Comparison of ENCODE assay signal across 24 mouse cellular contexts in the genomic region with DNA sequence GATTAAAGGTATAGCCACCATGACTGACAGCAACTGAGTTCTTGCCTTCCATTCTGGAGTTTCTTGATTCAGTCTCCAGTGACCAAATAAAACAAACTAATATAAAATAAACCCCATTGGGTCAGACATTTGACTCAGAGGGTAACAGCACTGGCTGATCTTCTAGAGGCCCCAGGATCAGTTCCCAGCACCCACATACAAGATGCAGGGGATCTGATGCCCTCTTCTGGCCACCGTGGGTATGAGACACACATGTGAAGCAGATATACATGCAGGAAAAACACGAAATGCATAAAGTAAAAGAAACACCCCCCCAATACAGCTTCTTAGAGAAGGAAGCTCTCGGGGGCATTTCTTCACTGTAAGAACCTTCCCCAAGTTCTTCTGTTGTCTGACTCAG. TPM values are rescaled to one million over a fixed set of nuclear protein-coding genes. Genes with fewer than 3 reads are reported as not detected.
DNase-seq lines count a peak whose midpoint lies in the region; ATAC-seq and TF ChIP-seq lines count a peak whose summit lies in the region.
"Had no signal": no experiment of that assay in that cellular context is flagged by ENCODE, and none has a peak within 500 bp of the region (broad histone marks: within the 10 kb centered on the region; RNA-seq: fewer than 3 reads in every experiment).

No protein-coding gene starts in this region.

- no peak for TF ChIP-seq EP300 in stomach, postnatal 0 days (optimal IDR thresholded peaks at IDR 0.05)

- peak; percentile 35 for TF ChIP-seq CTCF in layer of hippocampus, adult 2 months (conservative IDR thresholded peaks at IDR 0.05)
- peak; percentile 29; the same call in 1 of the 2 replicates for TF ChIP-seq CTCF in stomach, postnatal 0 days (IDR thresholded peaks at IDR 0.05; ENCODE audit: low read depth)

- DNase-seq in layer of hippocampus, adult 2 months (ENCODE audit: low spot score in 2 of 2): no peak
- DNase-seq in layer of hippocampus, postnatal 25 days (ENCODE audit: extremely low spot score in 1 of 2, low spot score in 1 of 2): no peak
- peak; percentile 58 for DNase-seq in R1 (ENCODE audit: low read depth, low spot score)
- DNase-seq in stomach, postnatal 0 days (ENCODE audit: low spot score): no peak
- no peak for DNase-seq in embryo, embryonic 10 days (ENCODE audit: low spot score)
- DNase-seq in gastrocnemius, postnatal 14 days: no peak
- DNase-seq: adrenal gland, postnatal 36 days; B cell, adult 2 months; cerebellum, adult 9-10 months; forebrain, postnatal 0 days; gastrocnemius, postnatal 36 days; heart, postnatal 4 days; kidney, postnatal 4 days; layer of hippocampus, adult 9-11 months; left cerebral cortex, postnatal 4 days; lung, postnatal 10 days had no signal

- H3K36me3 ChIP-seq in liver, embryonic 12.5 days: peaks cover 95% of the 10 kb centered on the region
- H3K36me3 ChIP-seq in stomach, postnatal 0 days (ENCODE audit: control insufficient read depth, insufficient read depth, low read length): peaks cover 54% of the 10 kb centered on the region

- H3K9ac ChIP-seq in liver, embryonic 12.5 days: no peak overlapping the region
- H3K9ac ChIP-seq in stomach, postnatal 0 days (ENCODE audit: low read length): no peak overlapping the region
- H3K9ac ChIP-seq: forebrain, postnatal 0 days; heart, embryonic 15.5 days; hindbrain, embryonic 14.5 days; intestine, embryonic 15.5 days; kidney, embryonic 15.5 days; limb, embryonic 15.5 days; midbrain, embryonic 13.5 days had no signal

- H3K27ac ChIP-seq in layer of hippocampus, adult 2 months: no peak overlapping the region
- peak overlapping the region; percentile 95 for H3K27ac ChIP-seq in liver, embryonic 12.5 days
- H3K27ac ChIP-seq in stomach, postnatal 0 days (replicated peaks): no peak overlapping the region
- H3K27ac ChIP-seq: heart, embryonic 15.5 days; hindbrain, embryonic 14.5 days; intestine, embryonic 15.5 days; kidney, embryonic 15.5 days; left cerebral cortex, adult 2 months; limb, embryonic 15.5 days had no signal

- no peak overlapping the region for H3K4me3 ChIP-seq in layer of hippocampus, adult 2 months
- no peak overlapping the region for H3K4me3 ChIP-seq in liver, embryonic 12.5 days
- no peak overlapping the region for H3K4me3 ChIP-seq in stomach, postnatal 0 days (ENCODE audit: low read depth, low read length)
- H3K4me3 ChIP-seq: heart, embryonic 15.5 days; intestine, embryonic 15.5 days; kidney, embryonic 15.5 days; left cerebral cortex, adult 2 months; limb, embryonic 15.5 days; midbrain, embryonic 13.5 days had no signal

- 89% methylated on average over 3 of the region's 3 CpGs for WGBS in liver, embryonic 12.5 days (ENCODE audit: insufficient replicate concordance)
- 93% methylated on average over 3 of the region's 3 CpGs for WGBS in stomach, postnatal 0 days

- no peak overlapping the region for H3K4me2 ChIP-seq in liver, embryonic 12.5 days
- H3K4me2 ChIP-seq in stomach, postnatal 0 days (replicated peaks; ENCODE audit: low read depth): no peak overlapping the region
- H3K4me2 ChIP-seq: heart, embryonic 15.5 days; hindbrain, embryonic 14.5 days; intestine, embryonic 15.5 days; kidney, embryonic 15.5 days; limb, embryonic 15.5 days; midbrain, embryonic 13.5 days had no signal

- peaks cover 66% of the 10 kb centered on the region for H3K4me1 ChIP-seq in liver, embryonic 12.5 days
- no peaks in the 10 kb centered on the region for H3K4me1 ChIP-seq in stomach, postnatal 0 days (replicated peaks; ENCODE audit: control insufficient read depth, insufficient read depth)

- H3K9me3 ChIP-seq in liver, embryonic 12.5 days (replicated peaks): peaks cover 12% of the 10 kb centered on the region
- no peaks in the 10 kb centered on the region for H3K9me3 ChIP-seq in stomach, postnatal 0 days (ENCODE audit: control insufficient read depth, low read length)
- H3K9me3 ChIP-seq: heart, embryonic 15.5 days; intestine, embryonic 15.5 days; kidney, embryonic 15.5 days; limb, embryonic 15.5 days; midbrain, embryonic 13.5 days had no signal

- H3K27me3 ChIP-seq in liver, embryonic 12.5 days (replicated peaks): no peaks in the 10 kb centered on the region
- no peaks in the 10 kb centered on the region for H3K27me3 ChIP-seq in stomach, postnatal 0 days (ENCODE audit: control insufficient read depth, insufficient read depth, low read length)
- H3K27me3 ChIP-seq: heart, embryonic 15.5 days; intestine, embryonic 15.5 days; kidney, embryonic 15.5 days; limb, embryonic 15.5 days; midbrain, embryonic 13.5 days had no signal

- no peak for ATAC-seq in liver, embryonic 12.5 days
- no peak for ATAC-seq in stomach, postnatal 0 days (ENCODE audit: low FRiP score, low TSS enrichment)
- ATAC-seq: forebrain, postnatal 0 days; intestine, embryonic 15.5 days; midbrain, embryonic 13.5 days had no signal

- intact Hi-C loops in gastrocnemius, postnatal 14 days (cut with DNase I; ENCODE audit: low total_unique reads): no loop called here

RNA-seq across cellular contexts. Expression of a gene that starts 8.4 kb away (rescaled TPM):
- 10 to 100 TPM; 27.6 to 31.6 TPM for total RNA-seq in layer of hippocampus, adult 2 months (2021)
- total RNA-seq in layer of hippocampus, postnatal 25 days (2021): 10 to 100 TPM; 26.9 to 32.1 TPM
- 110 and 115 TPM in 2 replicates for polyA plus RNA-seq in liver, embryonic 12.5 days (2016; fragmentation: Nextera tagmentation; extraction: Ambion mirVana)
- polyA plus RNA-seq in stomach, postnatal 0 days (2015; fragmentation: Nextera tagmentation; extraction: Ambion mirVana): 30.9 and 37.0 TPM in 2 replicates
- total RNA-seq in gastrocnemius, postnatal 14 days (2021): 10 to 100 TPM; 18.1 to 24.6 TPM

RNA-seq across cellular contexts. Expression of a gene that starts 18.4 kb away (rescaled TPM):
- 100 to 1,000 TPM; 404 to 413 TPM for total RNA-seq in layer of hippocampus, adult 2 months (2021)
- 100 to 1,000 TPM; 520 to 551 TPM for total RNA-seq in layer of hippocampus, postnatal 25 days (2021)
- polyA plus RNA-seq in liver, embryonic 12.5 days (2016; fragmentation: Nextera tagmentation; extraction: Ambion mirVana): 594 and 628 TPM in 2 replicates
- polyA plus RNA-seq in stomach, postnatal 0 days (2015; fragmentation: Nextera tagmentation; extraction: Ambion mirVana): 859 and 899 TPM in 2 replicates
- total RNA-seq in gastrocnemius, postnatal 14 days (2021): 100 to 1,000 TPM; 793 to 884 TPM

RNA-seq across cellular contexts. Expression of a gene that starts 25.7 kb away (rescaled TPM):
- total RNA-seq in layer of hippocampus, adult 2 months (2021): 100 to 1,000 TPM; 147 to 149 TPM
- total RNA-seq in layer of hippocampus, postnatal 25 days (2021): 100 to 1,000 TPM; 138 to 159 TPM
- 134 and 140 TPM in 2 replicates for polyA plus RNA-seq in liver, embryonic 12.5 days (2016; fragmentation: Nextera tagmentation; extraction: Ambion mirVana)
- polyA plus RNA-seq in stomach, postnatal 0 days (2015; fragmentation: Nextera tagmentation; extraction: Ambion mirVana): 81.1 and 82.9 TPM in 2 replicates
- total RNA-seq in gastrocnemius, postnatal 14 days (2021): 100 to 1,000 TPM in 1 of 2 experiments, 10 to 100 TPM in 1; 81.0 to 102 TPM

RNA-seq across cellular contexts. Expression of a gene that starts 37.6 kb away (rescaled TPM):
- 10 to 100 TPM; 15.5 to 17.1 TPM for total RNA-seq in layer of hippocampus, adult 2 months (2021)
- total RNA-seq in layer of hippocampus, postnatal 25 days (2021): 10 to 100 TPM; 18.9 to 19.3 TPM
- 2.1 TPM in 2 replicates for polyA plus RNA-seq in liver, embryonic 12.5 days (2016; fragmentation: Nextera tagmentation; extraction: Ambion mirVana)
- polyA plus RNA-seq in stomach, postnatal 0 days (2015; fragmentation: Nextera tagmentation; extraction: Ambion mirVana): 4.1 and 4.5 TPM in 2 replicates
- total RNA-seq in gastrocnemius, postnatal 14 days (2021): 1 to 10 TPM; 5.2 to 6.0 TPM
